Mouse (Mus musculus): ENCODE data around the gene Fra10ac1. TPM values are rescaled to one million over a fixed set of nuclear protein-coding genes. Genes with fewer than 3 reads are reported as not detected.

The Fra10ac1 gene
- polyA plus RNA-seq, 2 experiments = 30.9 to 33.6 TPM

- Histone ChIP-seq H3K4me2 (replicated peaks; ENCODE audit: low read depth, low read length, severe bottlenecking) (no peak overlapping the region), H3K27ac (replicated peaks; ENCODE audit: low read depth, low read length) (no peak overlapping the region), H3K27me3 (ENCODE audit: control insufficient read depth, insufficient read depth, low read length) (no peaks in the 10 kb centered on the region), H3K9ac (ENCODE audit: low read depth, low read length, severe bottlenecking) (no peak overlapping the region), H3K36me3 (ENCODE audit: control insufficient read depth, insufficient read depth, low read length) (no peaks in the 10 kb centered on the region), H3K4me1 (ENCODE audit: control insufficient read depth, insufficient read depth, low read length) (no peaks in the 10 kb centered on the region), H3K4me3 (replicated peaks; ENCODE audit: low read length) (no peak overlapping the region), H3K9me3 (ENCODE audit: control insufficient read depth, low read length) (no peaks in the 10 kb centered on the region)
- WGBS = 26% methylated on average over 8 of the region's 8 CpGs
- no peak for TF ChIP-seq POLR2A (IDR thresholded peaks at IDR 0.05; ENCODE audit: borderline replicate concordance, extremely low read depth, insufficient read depth, insufficient read length)
- DNase-seq (ENCODE audit: low spot score) (no peak), ATAC-seq (ENCODE audit: low FRiP score, low read depth) (no peak)
Measured at GRCm38 (mm10) chr19:38232087-38232486, 8.1 kb upstream of the Fra10ac1 start.

GRCm38 (mm10) chr19:38228699-38229098 is 4.7 kb upstream of the Fra10ac1 start:
- no peak overlapping the region for H3K27ac ChIP-seq (replicated peaks; ENCODE audit: low read depth, low read length)
- no peak overlapping the region for H3K9ac ChIP-seq (ENCODE audit: low read depth, low read length, severe bottlenecking)
- DNase-seq (ENCODE audit: low spot score) (no peak), ATAC-seq (ENCODE audit: low FRiP score, low read depth) (no peak)
- H3K36me3 ChIP-seq (ENCODE audit: control insufficient read depth, insufficient read depth, low read length) = no peaks in the 10 kb centered on the region
- no peak overlapping the region for H3K4me2 ChIP-seq (replicated peaks; ENCODE audit: low read depth, low read length, severe bottlenecking)
- no peaks in the 10 kb centered on the region for H3K4me1 ChIP-seq (ENCODE audit: control insufficient read depth, insufficient read depth, low read length)
- no peaks in the 10 kb centered on the region for H3K27me3 ChIP-seq (ENCODE audit: control insufficient read depth, insufficient read depth, low read length)
- WGBS = 53% methylated on average over 2 of the region's 2 CpGs
- TF ChIP-seq POLR2A (IDR thresholded peaks at IDR 0.05; ENCODE audit: borderline replicate concordance, extremely low read depth, insufficient read depth, insufficient read length) = no peak
- no peaks in the 10 kb centered on the region for H3K9me3 ChIP-seq (ENCODE audit: control insufficient read depth, low read length)
- H3K4me3 ChIP-seq (replicated peaks; ENCODE audit: low read length) = no peak overlapping the region

- Histone ChIP-seq H3K9me3 (ENCODE audit: control insufficient read depth, low read length) (no peaks in the 10 kb centered on the region), H3K4me1 (ENCODE audit: control insufficient read depth, insufficient read depth, low read length) (peaks cover 7% of the 10 kb centered on the region; the same call in 1 of the 2 replicates), H3K4me3 (replicated peaks; ENCODE audit: low read length) (peak overlapping the region; percentile 68), H3K9ac (ENCODE audit: low read depth, low read length, severe bottlenecking) (peak overlapping the region; percentile 70), H3K4me2 (replicated peaks; ENCODE audit: low read depth, low read length, severe bottlenecking) (peak overlapping the region; percentile 77), H3K27me3 (ENCODE audit: control insufficient read depth, insufficient read depth, low read length) (no peaks in the 10 kb centered on the region), H3K27ac (replicated peaks; ENCODE audit: low read depth, low read length) (peak overlapping the region; percentile 79), H3K36me3 (ENCODE audit: control insufficient read depth, insufficient read depth, low read length) (no peaks in the 10 kb centered on the region)
- DNase-seq (ENCODE audit: low spot score) (no peak), ATAC-seq (ENCODE audit: low FRiP score, low read depth) (no peak)
- WGBS = 16% methylated on average over 9 of the region's 9 CpGs
- no peak for TF ChIP-seq POLR2A (IDR thresholded peaks at IDR 0.05; ENCODE audit: borderline replicate concordance, extremely low read depth, insufficient read depth, insufficient read length)
Measured at GRCm38 (mm10) chr19:38224685-38225060, 717 bp upstream of the Fra10ac1 start.

GRCm38 (mm10) chr19:38223356-38223904 is 526 bp downstream of the Fra10ac1 start:
- no peak for TF ChIP-seq POLR2A (IDR thresholded peaks at IDR 0.05; ENCODE audit: borderline replicate concordance, extremely low read depth, insufficient read depth, insufficient read length)

DNA sequence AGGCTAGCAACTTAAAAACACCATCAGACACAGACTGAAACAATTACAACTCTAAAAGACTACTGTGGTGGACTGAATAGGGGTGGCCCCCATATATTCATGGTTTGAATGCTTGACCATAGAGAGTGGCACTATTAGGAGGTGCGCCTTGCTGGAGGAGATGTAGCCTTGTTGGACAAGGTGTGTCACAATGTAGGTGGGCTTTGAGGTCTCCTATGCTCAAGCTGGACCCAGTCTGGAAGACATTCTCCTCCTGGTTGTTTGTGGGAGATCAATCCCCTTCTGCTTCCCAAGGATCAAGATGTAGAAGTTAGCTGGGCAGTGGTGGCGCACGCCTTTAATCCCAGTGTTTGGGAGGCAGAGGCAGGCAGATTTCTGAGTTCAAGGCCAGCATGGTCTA is 6.3 kb downstream of the Fra10ac1 start:
- Histone ChIP-seq H3K4me2 (replicated peaks; ENCODE audit: low read depth, low read length, severe bottlenecking) (no peak overlapping the region), H3K4me3 (replicated peaks; ENCODE audit: low read length) (no peak overlapping the region), H3K27me3 (ENCODE audit: control insufficient read depth, insufficient read depth, low read length) (no peaks in the 10 kb centered on the region), H3K36me3 (ENCODE audit: control insufficient read depth, insufficient read depth, low read length) (peaks cover 29% of the 10 kb centered on the region), H3K27ac (replicated peaks; ENCODE audit: low read depth, low read length) (no peak overlapping the region), H3K9me3 (ENCODE audit: control insufficient read depth, low read length) (no peaks in the 10 kb centered on the region), H3K4me1 (ENCODE audit: control insufficient read depth, insufficient read depth, low read length) (peaks cover under 1% of the 10 kb centered on the region; the same call in 1 of the 2 replicates), H3K9ac (ENCODE audit: low read depth, low read length, severe bottlenecking) (no peak overlapping the region)
- TF ChIP-seq POLR2A (IDR thresholded peaks at IDR 0.05; ENCODE audit: borderline replicate concordance, extremely low read depth, insufficient read depth, insufficient read length) = no peak
- WGBS = 100% methylated on average over 3 of the region's 3 CpGs
- no peak for ATAC-seq (ENCODE audit: low FRiP score, low read depth)
- no peak for DNase-seq (ENCODE audit: low spot score)

More at GRCm38 (mm10) chr19:38223356-38223904, 526 bp downstream of the Fra10ac1 start:
- peak overlapping the region; percentile 77 for H3K4me2 ChIP-seq (replicated peaks; ENCODE audit: low read depth, low read length, severe bottlenecking)
- H3K9me3 ChIP-seq (ENCODE audit: control insufficient read depth, low read length) = no peaks in the 10 kb centered on the region
- peaks cover 7% of the 10 kb centered on the region; the same call in 1 of the 2 replicates for H3K4me1 ChIP-seq (ENCODE audit: control insufficient read depth, insufficient read depth, low read length)
- peaks cover 4% of the 10 kb centered on the region for H3K36me3 ChIP-seq (ENCODE audit: control insufficient read depth, insufficient read depth, low read length)
- H3K27me3 ChIP-seq (ENCODE audit: control insufficient read depth, insufficient read depth, low read length) = no peaks in the 10 kb centered on the region
- peak overlapping the region; percentile 68 for H3K4me3 ChIP-seq (replicated peaks; ENCODE audit: low read length)
- H3K9ac ChIP-seq (ENCODE audit: low read depth, low read length, severe bottlenecking) = peak overlapping the region; percentile 70
- H3K27ac ChIP-seq (replicated peaks; ENCODE audit: low read depth, low read length) = peak overlapping the region; percentile 79
- ATAC-seq (ENCODE audit: low FRiP score, low read depth) (no peak), DNase-seq (ENCODE audit: low spot score) (peak; percentile 2)
- WGBS = 9% methylated on average over 12 of the region's 12 CpGs

Data from limb, embryonic 14.5 days (tissue).